Mouse (Mus musculus): ENCODE measurements at regions not wholly inside any gene's neighbourhood (a gene's known extent, or its start where the extent isn't known, plus 50 kb on each side); places are given as distances from the start of the nearest gene placed in this dataset.

DNA sequence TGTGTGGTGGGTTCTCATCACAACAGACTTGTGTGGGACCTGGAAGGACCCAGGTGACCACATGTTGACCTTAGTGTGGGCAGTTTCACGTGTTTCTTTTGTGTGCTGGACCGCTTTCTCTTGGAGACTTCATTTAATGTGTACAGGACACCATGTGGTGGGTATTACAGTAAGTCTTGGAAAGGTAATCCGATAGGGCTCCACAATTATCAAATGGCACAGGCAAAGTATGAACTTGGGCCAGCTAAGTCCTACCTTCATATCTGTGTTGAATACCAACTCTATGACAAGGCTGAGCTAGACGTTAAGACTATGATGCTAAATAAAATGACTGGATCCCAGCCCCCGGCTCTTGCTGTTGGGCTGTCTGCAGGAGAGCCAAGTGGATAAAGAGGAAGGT, 173.5 kb downstream of the 1500009L16Rik start:
- DNase-seq (ENCODE audit: low spot score) = no peak

DNA sequence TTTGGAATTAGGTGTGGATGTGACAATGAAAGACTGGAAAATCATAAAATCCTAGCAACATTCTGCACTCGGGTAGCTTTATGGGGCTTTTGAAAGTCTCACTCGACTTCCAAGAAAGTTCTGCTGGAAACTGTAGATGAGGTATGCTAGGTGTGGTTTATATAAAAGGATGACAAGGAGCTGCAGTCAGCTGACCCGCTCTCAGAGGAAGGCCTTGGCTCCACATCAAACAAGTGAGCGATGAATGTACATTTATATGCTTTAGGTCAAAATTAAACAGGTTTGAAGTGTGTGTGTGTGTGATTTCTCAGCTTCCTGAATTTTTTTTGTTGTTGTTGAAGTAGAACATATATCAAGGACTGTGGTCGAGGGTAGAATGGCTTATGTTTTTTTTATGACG, 174.9 kb downstream of the 1500009L16Rik start:
- no peak for DNase-seq (ENCODE audit: low spot score)

DNA sequence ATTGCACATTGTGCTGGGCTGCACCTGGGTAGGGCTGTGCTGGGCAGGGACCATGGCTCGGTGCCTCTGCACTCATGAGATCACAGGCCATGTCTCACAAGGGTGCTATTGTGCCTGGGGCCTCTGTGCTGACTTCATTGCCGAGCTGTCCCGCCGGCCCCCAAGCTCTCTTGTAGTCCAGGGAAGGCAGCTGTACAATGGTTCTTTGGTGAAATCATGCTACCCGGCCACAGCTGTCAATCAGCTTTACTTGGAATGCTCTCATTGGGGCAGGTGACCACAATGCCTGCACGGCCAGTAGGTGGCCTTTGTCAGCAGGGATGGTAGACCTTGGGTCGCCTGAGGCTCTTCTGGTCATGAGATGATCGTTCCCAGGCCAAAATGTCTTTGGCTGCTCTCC, 184.1 kb downstream of the 1500009L16Rik start:
- no peak for DNase-seq (ENCODE audit: low spot score)

DNA sequence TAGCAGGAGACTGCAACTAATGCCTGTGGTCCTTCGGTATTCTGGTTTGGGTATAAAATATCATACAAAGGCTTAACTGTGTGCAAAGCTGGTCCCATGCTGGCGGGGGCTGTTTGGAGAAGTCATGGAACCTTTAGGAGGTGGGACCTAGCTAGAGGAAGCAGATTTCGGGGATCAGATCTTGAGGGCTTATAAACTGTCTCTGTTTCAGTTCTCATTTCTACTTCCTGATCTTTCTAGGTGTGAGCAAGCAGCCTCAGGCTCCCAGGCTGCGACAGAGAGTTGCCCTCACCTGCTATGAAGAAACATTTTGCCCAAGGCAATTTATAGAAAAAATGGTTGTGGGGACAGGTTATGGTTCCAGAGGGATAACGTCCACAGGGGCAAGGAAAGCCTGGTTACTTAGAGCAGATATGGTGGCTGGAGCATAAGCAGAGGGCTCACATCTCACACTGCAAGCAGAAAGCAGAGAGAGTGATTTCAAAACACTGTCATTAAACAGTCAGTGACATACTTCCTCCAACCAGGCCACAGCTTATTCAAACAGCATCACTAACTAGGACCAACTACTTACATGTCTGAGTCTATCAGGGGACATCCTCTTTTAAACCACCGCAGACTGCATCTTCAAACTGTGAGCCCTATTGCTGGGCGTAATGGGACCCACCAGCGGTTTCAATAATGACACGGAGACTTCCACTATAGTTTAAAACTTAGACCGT, 188.1 kb downstream of the 1500009L16Rik start:
- no peak for DNase-seq (ENCODE audit: low spot score)

- no peak for DNase-seq (ENCODE audit: low spot score)
These were observed 191.9 kb downstream of the 1500009L16Rik start for GRCm38 (mm10) chr10:83914401-83915132.

DNA sequence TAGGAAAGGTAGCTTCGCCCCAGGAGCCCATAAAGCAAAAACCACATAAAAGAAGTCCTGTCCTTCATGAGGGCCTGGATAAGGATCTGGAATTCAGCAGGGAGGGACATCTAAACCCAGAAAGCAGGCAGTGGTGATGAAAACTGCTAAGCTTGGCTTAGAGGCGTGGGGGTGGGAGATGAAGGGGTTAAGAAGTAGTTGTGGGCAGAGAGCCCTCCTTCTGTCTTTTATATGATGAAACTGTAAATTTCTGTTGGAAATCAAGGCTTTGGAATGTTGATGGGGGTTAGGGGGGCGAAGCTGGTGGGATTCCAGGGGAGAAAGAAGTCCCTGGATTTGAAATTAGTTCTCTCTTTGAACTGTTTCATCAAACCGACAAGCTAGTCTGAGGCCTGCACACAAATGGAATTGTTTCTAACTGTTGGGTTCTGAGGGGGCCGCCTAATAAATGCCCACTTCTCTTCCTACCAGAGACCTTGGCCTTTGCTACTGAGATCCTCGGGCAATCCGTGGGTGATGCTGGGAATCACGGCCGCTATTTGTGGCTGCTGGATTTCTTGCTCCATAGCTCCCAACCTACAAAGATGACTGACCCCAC, 192.6 kb downstream of the 1500009L16Rik start:
- DNase-seq (ENCODE audit: low spot score) = no peak

- no peak for DNase-seq (ENCODE audit: low spot score)
These were observed 204.3 kb downstream of the 1500009L16Rik start for GRCm38 (mm10) chr10:83926990-83927389.

DNA sequence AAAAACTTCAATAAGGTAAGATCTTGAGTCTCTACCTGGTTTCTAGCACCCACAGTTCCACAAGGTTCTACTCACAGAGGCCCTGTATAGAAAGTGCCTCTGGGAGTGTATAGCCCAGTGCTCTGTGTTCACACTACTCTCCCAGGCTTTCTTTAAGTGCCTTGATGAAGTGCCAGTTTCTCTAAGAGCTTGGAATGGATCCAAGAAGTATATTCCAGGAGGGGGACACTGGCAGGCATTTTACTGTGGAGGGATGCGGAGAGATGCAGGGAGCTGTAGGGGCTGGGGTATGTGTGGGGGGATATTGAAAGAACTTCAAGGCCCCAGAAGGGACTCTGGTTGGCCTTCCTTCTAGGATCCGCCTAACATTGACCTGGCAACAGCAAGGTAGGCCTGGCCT, 204.9 kb downstream of the 1500009L16Rik start:
- no peak for DNase-seq (ENCODE audit: low spot score)

DNA sequence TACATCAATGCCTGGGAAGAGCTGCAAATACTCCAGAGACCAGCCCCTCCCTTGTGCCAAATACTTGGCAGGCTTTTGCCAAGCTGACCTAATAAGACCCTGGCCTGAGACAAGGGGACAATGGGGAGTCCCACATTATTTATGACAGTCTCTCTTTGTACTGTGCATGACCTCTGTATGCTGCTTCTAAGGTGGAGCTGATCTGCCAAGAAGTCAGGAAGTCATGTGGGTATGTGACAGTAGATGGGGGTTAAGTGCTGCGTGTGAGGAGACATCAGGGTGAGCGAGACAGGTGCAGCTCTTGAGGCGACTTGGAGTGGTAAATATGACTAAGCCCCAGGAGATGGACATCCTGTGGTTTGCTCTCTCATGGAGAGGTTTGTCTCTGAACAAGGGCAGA, 209.1 kb downstream of the 1500009L16Rik start:
- DNase-seq (ENCODE audit: low spot score) = no peak

- no peak for DNase-seq (ENCODE audit: low spot score)
These were observed 210.5 kb downstream of the 1500009L16Rik start for GRCm38 (mm10) chr10:83933201-83933600.

DNA sequence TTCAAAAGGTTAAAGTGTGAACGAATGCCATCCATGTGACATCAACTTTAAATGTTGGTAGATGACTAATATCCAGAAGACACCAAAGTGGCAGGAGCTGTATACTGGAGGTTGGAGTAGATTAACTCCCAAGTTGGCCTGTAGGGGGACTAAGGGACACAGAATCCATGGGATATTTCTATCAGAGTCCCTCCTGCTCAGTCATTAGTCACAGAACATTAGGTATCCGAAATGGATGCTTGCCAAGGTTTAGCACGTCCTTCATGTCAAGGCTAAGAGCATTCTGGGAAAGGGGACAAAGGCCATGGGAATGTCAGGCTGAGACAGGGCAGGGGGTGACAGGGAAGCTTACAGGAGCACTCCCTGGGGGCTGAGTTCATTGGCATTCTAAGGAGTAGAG, 211.8 kb downstream of the 1500009L16Rik start:
- no peak for DNase-seq (ENCODE audit: low spot score)

DNA sequence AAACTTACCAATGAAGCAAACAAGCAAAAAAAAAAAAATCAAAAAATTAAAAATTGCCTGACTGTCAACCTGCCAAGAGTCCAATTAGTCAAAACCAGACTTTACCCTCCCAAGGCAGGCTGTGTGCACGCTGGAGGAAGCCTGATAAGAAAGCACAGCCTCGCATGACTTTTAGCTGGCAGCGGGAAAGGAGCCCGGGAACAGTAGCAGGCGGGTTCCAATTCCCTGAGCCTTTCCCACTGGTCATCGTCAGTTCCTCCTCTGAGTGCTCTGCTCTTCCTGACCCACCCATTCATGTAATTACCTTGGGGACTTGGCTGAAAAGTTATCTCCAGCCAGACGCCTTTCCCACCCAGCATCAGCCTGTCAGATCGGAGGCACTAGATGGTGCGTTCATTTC, 214.5 kb downstream of the 1500009L16Rik start:
- peak; percentile 64 for DNase-seq (ENCODE audit: low spot score)

GRCm38 (mm10) chr10:83942101-83942500, 219.4 kb downstream of the 1500009L16Rik start:
- peak; percentile 62 for DNase-seq (ENCODE audit: low spot score)

DNA sequence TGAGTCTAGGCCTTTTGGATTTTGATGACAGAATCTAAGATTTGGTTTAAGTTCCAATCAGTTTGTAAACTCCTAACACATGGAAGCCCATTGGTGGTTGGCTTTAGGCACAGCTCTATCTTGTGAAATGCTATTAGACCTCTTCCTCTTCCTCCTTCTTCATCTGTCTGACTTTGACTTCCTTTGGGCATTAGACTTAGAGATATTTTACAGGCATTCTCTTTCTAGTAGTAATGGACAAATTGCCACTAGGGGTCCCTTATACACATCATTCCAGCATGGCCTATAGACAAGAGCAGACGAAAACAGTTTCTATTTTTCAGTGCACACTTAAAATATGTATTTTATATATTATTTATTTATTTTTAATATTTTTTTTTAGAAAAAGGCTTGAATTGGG, 221.5 kb downstream of the 1500009L16Rik start:
- DNase-seq (ENCODE audit: low spot score) = no peak

DNA sequence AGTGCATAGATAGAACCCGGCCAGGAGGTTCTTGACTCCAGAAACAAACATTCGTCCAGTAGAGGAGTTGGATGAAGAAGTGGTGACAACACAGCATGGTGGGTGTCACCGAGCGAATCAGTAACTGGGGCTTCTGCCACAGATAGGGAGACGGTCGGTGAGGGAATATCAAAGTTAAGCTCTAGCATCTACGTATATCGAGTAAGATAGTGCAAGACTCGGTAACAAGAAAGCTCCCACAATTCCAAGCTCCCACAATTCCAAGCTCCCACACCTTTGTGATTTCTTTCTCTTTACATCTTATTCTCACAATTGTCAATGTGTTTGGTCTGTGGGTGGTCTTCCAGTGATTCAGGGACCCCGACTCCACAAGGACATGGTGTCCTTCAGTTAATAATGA, 222.2 kb downstream of the 1500009L16Rik start:
- DNase-seq (ENCODE audit: low spot score) = no peak

DNA sequence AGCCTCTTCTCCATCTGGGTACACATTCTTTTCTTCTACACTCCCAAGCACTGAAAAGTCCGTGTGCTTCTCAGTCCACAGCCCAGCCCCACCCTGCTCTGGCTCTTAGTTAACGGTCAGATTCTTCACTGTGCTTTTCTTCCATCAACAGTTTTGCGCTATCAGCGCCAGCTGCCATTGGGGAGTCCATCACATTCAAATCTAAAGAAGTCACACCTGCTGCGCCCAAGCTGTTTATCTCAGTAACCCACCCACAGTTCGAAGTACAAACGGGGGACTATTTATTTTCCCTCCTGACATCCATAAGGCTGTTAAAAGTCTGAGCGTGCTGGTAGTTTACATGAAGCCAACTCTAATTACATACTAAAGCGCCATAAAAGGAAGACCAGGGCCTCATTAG, 222.8 kb downstream of the 1500009L16Rik start:
- no peak for DNase-seq (ENCODE audit: low spot score)

GRCm38 (mm10) chr10:83946186-83947176, 223.8 kb downstream of the 1500009L16Rik start:
- no peak for DNase-seq (ENCODE audit: low spot score)

DNA sequence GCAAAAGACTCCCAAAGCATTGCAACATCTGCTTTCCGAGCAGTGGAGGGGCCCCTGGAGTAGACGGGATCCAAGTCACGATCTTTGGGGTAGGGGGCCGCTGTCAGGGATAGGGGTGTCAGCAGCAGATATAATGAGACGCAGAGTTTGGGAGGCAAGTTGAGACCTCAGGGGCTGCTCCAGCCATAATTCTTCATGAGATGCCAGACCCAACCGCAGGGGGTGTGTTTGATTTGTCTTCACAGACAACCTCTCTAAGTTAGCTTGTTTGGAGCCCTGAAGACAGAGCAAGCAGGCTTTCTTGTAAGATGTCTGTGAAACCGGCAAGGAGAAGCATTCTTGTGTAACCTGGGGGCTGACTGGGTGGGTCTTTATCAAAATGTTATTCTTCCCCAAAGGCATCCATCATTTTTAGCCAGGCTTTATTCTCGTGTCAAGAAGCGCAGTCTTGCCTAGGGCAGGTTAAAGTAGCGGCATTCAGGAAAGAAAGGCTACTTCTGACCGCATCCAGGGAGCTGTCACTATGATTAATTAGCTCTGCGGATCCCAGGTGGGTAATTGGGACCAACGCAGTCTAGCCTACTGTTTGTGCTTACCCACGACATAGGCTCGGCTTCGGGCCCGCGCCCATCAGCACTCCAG, 234.6 kb downstream of the 1500009L16Rik start:
- no peak for DNase-seq (ENCODE audit: low spot score)

DNA sequence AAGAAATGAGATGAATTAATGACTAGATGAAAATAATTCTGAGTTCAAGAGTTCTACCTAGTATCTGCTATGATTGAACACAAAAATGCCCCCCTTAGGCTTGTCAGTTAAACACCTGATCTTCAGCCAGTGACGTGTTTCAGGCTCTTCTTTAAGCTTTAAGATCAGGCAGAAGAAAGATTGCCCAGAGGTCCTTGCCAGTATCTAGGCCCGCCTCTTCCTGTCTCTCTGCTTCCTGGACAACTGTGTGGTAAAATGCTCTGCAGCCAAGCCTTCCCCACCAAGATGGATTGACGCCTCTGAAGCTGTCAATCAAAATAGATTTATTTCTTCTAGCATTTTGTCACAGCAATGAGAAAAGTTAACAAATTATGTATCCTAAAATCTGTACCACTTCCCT, 235.7 kb downstream of the 1500009L16Rik start:
- no peak for DNase-seq (ENCODE audit: low spot score)

- no peak for DNase-seq (ENCODE audit: low spot score)
These were observed 236.2 kb downstream of the 1500009L16Rik start for GRCm38 (mm10) chr10:83958826-83959225.

GRCm38 (mm10) chr10:83963232-83963760, 240.6 kb downstream of the 1500009L16Rik start:
- DNase-seq (ENCODE audit: low spot score) = no peak
